Mouse (Mus musculus) skeletal muscle tissue, postnatal 0 days (tissue): ENCODE measurements around the gene Kynu. TPM values are rescaled to one million over a fixed set of nuclear protein-coding genes. Genes with fewer than 3 reads are reported as not detected.

Source experiments
- polyA plus RNA-seq: library from polyadenylated mRNA; unstranded; fragments of >200 nt; fragmentation: Nextera tagmentation; extraction: Ambion mirVana; gene quantifications from 2 replicates; pipeline ENCODE4 v1.2.1, GENCODE M21; 2015

Kynu gene
- polyA plus RNA-seq: 0.07 and 0.23 TPM in 2 replicates

GRCm38 (mm10) chr2:43555062-43555888, at the start of gene Kynu:
TSS of gene Kynu (plus strand) at chr2:43555329.

Other genes starting within 250 kb of the Kynu start
- gene Arhgap15, start 193.5 kb downstream of the Kynu start, polyA plus RNA-seq: 0.76 and 1.9 TPM in 2 replicates